ENCODE assay signal across 10 mouse cellular contexts in genomic region chr3:89387632-89388031, GRCm38 (mm10). TPM values are rescaled to one million over a fixed set of nuclear protein-coding genes. Genes with fewer than 3 reads are reported as not detected.
DNase-seq lines count a peak whose midpoint lies in the region; ATAC-seq and TF ChIP-seq lines count a peak whose summit lies in the region.
"Had no signal": no experiment of that assay in that cellular context is flagged by ENCODE, and none has a peak within 500 bp of the region (broad histone marks: within the 10 kb centered on the region; RNA-seq: fewer than 3 reads in every experiment).

No protein-coding gene starts in this region.

- peaks cover 67% of the 10 kb centered on the region for H3K27me3 ChIP-seq in embryonic facial prominence, embryonic 10.5 days (replicated peaks; ENCODE audit: low read depth, poor library complexity, severe bottlenecking)
- no peaks in the 10 kb centered on the region for H3K27me3 ChIP-seq in lung, postnatal 0 days (replicated peaks; ENCODE audit: insufficient read depth, low read length)
- H3K27me3 ChIP-seq in neural tube, embryonic 15.5 days (replicated peaks): peaks cover 1% of the 10 kb centered on the region; the same call in 1 of the 2 replicates

- H3K4me1 ChIP-seq in lung, adult 2 months (ENCODE audit: control insufficient read depth, insufficient read depth, low read length): peaks cover 24% of the 10 kb centered on the region
- H3K4me1 ChIP-seq in embryonic facial prominence, embryonic 10.5 days: peaks cover 79% of the 10 kb centered on the region
- peaks cover 18% of the 10 kb centered on the region for H3K4me1 ChIP-seq in lung, postnatal 0 days (ENCODE audit: insufficient read depth, low read depth, low read length)
- peaks cover 31% of the 10 kb centered on the region for H3K4me1 ChIP-seq in neural tube, embryonic 15.5 days

- ATAC-seq in lung, postnatal 0 days: no peak
- no peak for ATAC-seq in neural tube, embryonic 15.5 days (ENCODE audit: low FRiP score)

- no peak for TF ChIP-seq POLR2A in lung, adult 2 months (IDR thresholded peaks at IDR 0.05; ENCODE audit: borderline replicate concordance, extremely low read depth, low read depth, low read length)

- no peaks in the 10 kb centered on the region for H3K9me3 ChIP-seq in embryonic facial prominence, embryonic 10.5 days
- no peaks in the 10 kb centered on the region for H3K9me3 ChIP-seq in lung, postnatal 0 days (ENCODE audit: low read length)
- H3K9me3 ChIP-seq in neural tube, embryonic 15.5 days (replicated peaks): no peaks in the 10 kb centered on the region
- H3K9me3 ChIP-seq: forebrain, embryonic 12.5 days had no signal

- no peak for TF ChIP-seq EP300 in lung, postnatal 0 days (IDR thresholded peaks at IDR 0.05)

- WGBS in lung, adult 2 months: 65% methylated on average over 11 of the region's 11 CpGs
- 62% methylated on average over 11 of the region's 11 CpGs for WGBS in embryonic facial prominence, embryonic 10.5 days
- 61% methylated on average over 9 of the region's 11 CpGs for WGBS in lung, postnatal 0 days
- 80% methylated on average over 11 of the region's 11 CpGs for WGBS in neural tube, embryonic 15.5 days

- peak; percentile 69 for DNase-seq in cerebellum, adult 11-12 months
- no peak for DNase-seq in cerebellum, postnatal 4 days (ENCODE audit: low spot score in 2 of 2)
- peak; percentile 43 for DNase-seq in lung, adult 2 months
- no peak for DNase-seq in lung, postnatal 14 days
- DNase-seq in embryonic facial prominence, embryonic 10.5 days (ENCODE audit: low spot score): no peak
- DNase-seq in lung, postnatal 0 days (ENCODE audit: low spot score): peak; percentile 22
- DNase-seq in layer of hippocampus, adult 9-10 months (ENCODE audit: low spot score): no peak

- no peaks in the 10 kb centered on the region for H3K36me3 ChIP-seq in embryonic facial prominence, embryonic 10.5 days (replicated peaks)
- H3K36me3 ChIP-seq in lung, postnatal 0 days (ENCODE audit: insufficient read depth, low read length): no peaks in the 10 kb centered on the region
- H3K36me3 ChIP-seq in neural tube, embryonic 15.5 days: no peaks in the 10 kb centered on the region
- H3K36me3 ChIP-seq: forebrain, embryonic 12.5 days had no signal

- H3K4me2 ChIP-seq in lung, postnatal 0 days (replicated peaks; ENCODE audit: low read depth, low read length): peak overlapping the region; percentile 40
- no peak overlapping the region for H3K4me2 ChIP-seq in neural tube, embryonic 15.5 days
- H3K4me2 ChIP-seq: forebrain, embryonic 12.5 days had no signal

- H3K4me3 ChIP-seq in lung, adult 2 months (replicated peaks; ENCODE audit: extremely low read depth, low read depth, low read length): peak overlapping the region; percentile 22
- H3K4me3 ChIP-seq in embryonic facial prominence, embryonic 10.5 days: no peak overlapping the region
- H3K4me3 ChIP-seq in lung, postnatal 0 days (ENCODE audit: low read depth, low read length): no peak overlapping the region
- H3K4me3 ChIP-seq in neural tube, embryonic 15.5 days (replicated peaks): no peak overlapping the region
- H3K4me3 ChIP-seq: forebrain, embryonic 12.5 days had no signal

- no peak for TF ChIP-seq CTCF in lung, adult 2 months (IDR thresholded peaks at IDR 0.05; ENCODE audit: insufficient read depth, low read length)
- TF ChIP-seq CTCF in lung, postnatal 0 days (IDR thresholded peaks at IDR 0.05): peak; percentile 22; the same call in 1 of the 2 replicates

- H3K27ac ChIP-seq in embryonic facial prominence, embryonic 10.5 days (replicated peaks): 0 out of 2 replicates have a peak overlapping the region, but pooled peaks have one; percentile 63
- H3K27ac ChIP-seq in lung, postnatal 0 days (ENCODE audit: low read length): peak overlapping the region; percentile 72
- H3K27ac ChIP-seq in neural tube, embryonic 15.5 days (replicated peaks): no peak overlapping the region; the same call in 1 of the 2 replicates
- H3K27ac ChIP-seq: forebrain, embryonic 12.5 days had no signal

- no peak overlapping the region for H3K9ac ChIP-seq in lung, postnatal 0 days (replicated peaks; ENCODE audit: low read depth)
- H3K9ac ChIP-seq in neural tube, embryonic 15.5 days (replicated peaks): no peak overlapping the region
- H3K9ac ChIP-seq: forebrain, embryonic 12.5 days had no signal

RNA-seq across cellular contexts. Expression of gene Zbtb7b, which starts 6.9 kb away (rescaled TPM):
- 63.0 and 64.0 TPM in 2 replicates for polyA plus RNA-seq in lung, adult 2 months (2012; rRNA removed)
- polyA plus RNA-seq in embryonic facial prominence, embryonic 10.5 days (2016; fragmentation: Nextera tagmentation; extraction: Ambion mirVana): 0.98 and 1.2 TPM in 2 replicates
- polyA plus RNA-seq in lung, postnatal 0 days (2015; fragmentation: Nextera tagmentation; extraction: Ambion mirVana): 6.4 and 7.3 TPM in 2 replicates
- polyA plus RNA-seq in neural tube, embryonic 15.5 days (2015; fragmentation: Nextera tagmentation; extraction: Ambion mirVana): 0.73 and 1.5 TPM in 2 replicates

RNA-seq across cellular contexts. Expression of gene Lenep, which starts 15.0 kb away (rescaled TPM):
- 0.45 and 1.5 TPM in 2 replicates for polyA plus RNA-seq in lung, adult 2 months (2012; rRNA removed)
- polyA plus RNA-seq in embryonic facial prominence, embryonic 10.5 days (2016; fragmentation: Nextera tagmentation; extraction: Ambion mirVana): 0.74 TPM in 1 of 2 replicates, not detected in the other
- not detected in 2 replicates for polyA plus RNA-seq in lung, postnatal 0 days (2015; fragmentation: Nextera tagmentation; extraction: Ambion mirVana)
- polyA plus RNA-seq in neural tube, embryonic 15.5 days (2015; fragmentation: Nextera tagmentation; extraction: Ambion mirVana): 0.18 and 2.1 TPM in 2 replicates
- polyA plus RNA-seq: C2C12 had no signal

RNA-seq across cellular contexts. Expression of gene Dcst1, which starts 22.6 kb away (rescaled TPM):
- 0.06 TPM in 1 of 2 replicates, not detected in the other for polyA plus RNA-seq in lung, adult 2 months (2012; rRNA removed)
- polyA plus RNA-seq in embryonic facial prominence, embryonic 10.5 days (2016; fragmentation: Nextera tagmentation; extraction: Ambion mirVana): 0.20 and 0.47 TPM in 2 replicates
- 0.11 and 0.38 TPM in 2 replicates for polyA plus RNA-seq in lung, postnatal 0 days (2015; fragmentation: Nextera tagmentation; extraction: Ambion mirVana)
- polyA plus RNA-seq in neural tube, embryonic 15.5 days (2015; fragmentation: Nextera tagmentation; extraction: Ambion mirVana): 0.86 and 1.2 TPM in 2 replicates

RNA-seq across cellular contexts. Expression of gene Flad1, which starts 24.0 kb away (rescaled TPM):
- polyA plus RNA-seq in lung, adult 2 months (2012; rRNA removed): 22.9 and 26.6 TPM in 2 replicates
- 25.3 and 28.2 TPM in 2 replicates for polyA plus RNA-seq in embryonic facial prominence, embryonic 10.5 days (2016; fragmentation: Nextera tagmentation; extraction: Ambion mirVana)
- polyA plus RNA-seq in lung, postnatal 0 days (2015; fragmentation: Nextera tagmentation; extraction: Ambion mirVana): 17.9 and 18.2 TPM in 2 replicates
- 32.7 and 33.1 TPM in 2 replicates for polyA plus RNA-seq in neural tube, embryonic 15.5 days (2015; fragmentation: Nextera tagmentation; extraction: Ambion mirVana)

RNA-seq across cellular contexts. Expression of gene Dcst2, which starts 25.9 kb away (rescaled TPM):
- polyA plus RNA-seq in lung, adult 2 months (2012; rRNA removed): 0.28 and 0.31 TPM in 2 replicates
- 0.09 and 0.15 TPM in 2 replicates for polyA plus RNA-seq in embryonic facial prominence, embryonic 10.5 days (2016; fragmentation: Nextera tagmentation; extraction: Ambion mirVana)
- 0.16 and 0.25 TPM in 2 replicates for polyA plus RNA-seq in lung, postnatal 0 days (2015; fragmentation: Nextera tagmentation; extraction: Ambion mirVana)
- polyA plus RNA-seq in neural tube, embryonic 15.5 days (2015; fragmentation: Nextera tagmentation; extraction: Ambion mirVana): 0.18 and 0.26 TPM in 2 replicates

Comparison
In these comparisons a context has a peak if more than half of its experiments do, and no peak if none do; other contexts are left out.
1. DNase-seq: peak in cerebellum, adult 11-12 months (single experiment), lung, adult 2 months (single experiment) and lung, postnatal 0 days (single experiment); none in cerebellum, postnatal 4 days (0 of 2), lung, postnatal 14 days (single experiment), embryonic facial prominence, embryonic 10.5 days (single experiment) and layer of hippocampus, adult 9-10 months (single experiment).